Mouse (Mus musculus): Measurements from ENCODE around the gene Gm21411.
"Not testable (repeated sequence)": the region's sequence is repeated elsewhere in the genome, so short reads cannot be mapped to it uniquely, and the experiment has no call there.

Gene Gm21411

GRCm38 (mm10) chr4:146909386-146910137 is at the start of gene Gm21411:
TSS of gene Gm21411 (minus strand) at chr4:146909590.
- not testable (repeated sequence) for DNase-seq

DNA sequence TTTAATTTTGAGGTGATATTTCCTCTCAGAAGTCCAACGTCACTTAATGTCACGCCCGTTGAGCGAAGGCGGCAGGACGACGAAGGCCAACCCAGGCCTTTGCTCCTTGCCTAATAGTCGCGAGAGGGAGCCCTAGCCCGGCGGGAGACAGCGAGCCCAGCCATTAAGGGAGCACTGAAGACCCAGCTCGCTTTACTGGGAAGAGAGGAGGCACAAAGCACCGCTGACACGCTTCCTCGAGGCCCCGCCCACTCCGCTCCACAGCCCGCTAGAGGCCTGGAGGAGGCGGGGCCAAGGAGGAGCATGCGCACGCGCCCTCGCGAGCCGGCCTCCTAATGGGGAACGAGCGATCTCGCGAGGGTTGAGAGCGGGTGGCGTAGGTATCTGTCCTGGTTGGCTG is 32.3 kb upstream of the Gm21411 start:
- not testable (repeated sequence) for DNase-seq

GRCm38 (mm10) chr4:146932311-146933082 is 23.1 kb upstream of the Gm21411 start:
- DNase-seq: no peak

DNA sequence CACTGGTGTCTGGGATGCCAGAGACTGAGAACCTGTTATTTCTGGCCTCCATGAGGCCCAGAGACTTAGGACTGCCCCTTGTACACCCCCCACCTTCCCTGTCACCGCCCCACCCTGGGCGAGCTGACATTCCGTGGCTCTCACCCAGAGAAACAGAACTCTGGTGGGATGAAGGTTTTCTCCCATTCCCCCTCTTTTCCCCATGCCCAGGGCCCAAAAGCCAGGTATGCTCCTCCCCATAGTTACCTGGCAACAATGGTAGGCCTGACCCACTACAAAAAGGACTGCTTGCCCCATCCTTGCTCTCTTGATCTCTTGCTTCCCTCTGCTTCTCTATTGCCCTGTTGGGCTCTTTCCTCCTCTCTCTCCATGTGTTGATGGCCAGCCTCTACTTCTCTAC is 5.8 kb upstream of the Gm21411 start:
- no peak for DNase-seq

DNA sequence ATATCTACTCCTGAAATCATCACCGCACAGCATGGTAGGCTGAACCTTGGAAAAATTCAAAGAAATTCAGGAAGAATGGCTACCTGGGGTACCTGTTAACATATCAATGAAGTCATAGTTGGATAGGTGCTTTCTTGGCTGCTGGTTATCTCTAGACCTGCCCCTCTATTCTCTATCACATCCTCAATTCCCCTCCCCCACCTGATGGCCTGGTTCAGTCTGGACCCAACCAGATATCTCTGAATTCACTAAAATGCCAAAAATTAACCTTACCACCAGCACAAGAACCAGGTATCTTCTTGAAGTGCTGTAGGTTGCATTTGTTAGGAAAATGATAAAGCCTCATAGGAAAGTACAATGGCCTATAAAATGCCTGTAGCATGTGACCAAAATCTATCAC is 1.3 kb downstream of the Gm21411 start:
- not testable (repeated sequence) for DNase-seq

DNA sequence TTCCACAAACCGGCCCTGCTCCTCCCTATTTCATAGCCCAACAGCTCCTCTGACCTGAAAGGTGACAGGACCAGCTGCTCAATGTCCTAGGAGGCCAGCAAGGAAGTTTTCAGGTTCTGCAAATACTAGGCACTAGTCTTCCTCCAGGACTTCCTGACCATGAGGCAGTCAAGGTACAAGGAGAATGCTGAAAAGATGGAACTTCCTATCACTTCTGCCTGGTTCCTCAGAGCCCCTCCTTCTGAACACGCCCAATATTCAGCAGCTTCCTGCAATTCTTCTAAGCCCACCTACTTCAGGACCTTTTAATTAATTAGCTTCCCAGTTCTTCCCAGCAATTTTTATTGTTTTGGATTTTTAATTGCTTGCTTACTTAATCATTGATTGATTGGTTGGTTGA is 4.6 kb downstream of the Gm21411 start:
- not testable (repeated sequence) for DNase-seq

GRCm38 (mm10) chr4:146903126-146903525 is 6.3 kb downstream of the Gm21411 start:
- not testable (repeated sequence) for DNase-seq
